ENCODE assay signal across 9 mouse cellular contexts in genomic region chr3:149117018-149117683, GRCm38 (mm10).
DNase-seq lines count a peak whose midpoint lies in the region; ATAC-seq and TF ChIP-seq lines count a peak whose summit lies in the region.
"Had no signal": no experiment of that assay in that cellular context is flagged by ENCODE, and none has a peak within 500 bp of the region (broad histone marks: within the 10 kb centered on the region; RNA-seq: fewer than 3 reads in every experiment).

No protein-coding gene starts in this region.

- no peak overlapping the region for H3K4me2 ChIP-seq in liver, embryonic 12.5 days
- no peak overlapping the region for H3K4me2 ChIP-seq in forebrain, embryonic 12.5 days
- H3K4me2 ChIP-seq: neural tube, embryonic 12.5 days had no signal

- 31% methylated on average over 6 of the region's 6 CpGs for WGBS in liver, adult 2 months
- WGBS in liver, embryonic 12.5 days (ENCODE audit: insufficient replicate concordance): 39% methylated on average over 6 of the region's 6 CpGs
- 79% methylated on average over 6 of the region's 6 CpGs for whole genome bisulfite sequencing in forebrain, embryonic 12.5 days

- H3K4me1 ChIP-seq in liver, adult 2 months (ENCODE audit: control insufficient read depth, insufficient read depth, low read length): no peaks in the 10 kb centered on the region
- H3K4me1 ChIP-seq in liver, embryonic 12.5 days: no peaks in the 10 kb centered on the region
- H3K4me1 ChIP-seq in forebrain, embryonic 12.5 days: no peaks in the 10 kb centered on the region
- H3K4me1 ChIP-seq: neural tube, embryonic 12.5 days had no signal

- peak; percentile 55 for DNase-seq in liver, adult 2 months (ENCODE audit: extremely low read depth, low read depth, low spot score)
- peak; percentile 97 for DNase-seq in heart, adult 11 months
- DNase-seq in kidney, adult 9 months: peak; percentile 79
- DNase-seq in skeletal muscle tissue, adult 2 months (ENCODE audit: low read depth, low spot score): peak; percentile 13
- DNase-seq in layer of hippocampus, postnatal 14 days (ENCODE audit: low spot score in 2 of 2): no peak
- DNase-seq in left cerebral cortex, postnatal 36 days (ENCODE audit: low spot score in 2 of 2): no peak

- no peak for TF ChIP-seq CTCF in liver, adult 2 months (IDR thresholded peaks at IDR 0.05; ENCODE audit: low read depth, low read length)

- H3K27ac ChIP-seq in liver, adult 2 months (replicated peaks; ENCODE audit: insufficient read depth, low read depth, low read length): no peak overlapping the region
- H3K27ac ChIP-seq in liver, embryonic 12.5 days: no peak overlapping the region
- no peak overlapping the region for H3K27ac ChIP-seq in forebrain, embryonic 12.5 days
- H3K27ac ChIP-seq: neural tube, embryonic 12.5 days had no signal

- H3K9me3 ChIP-seq in liver, embryonic 12.5 days (replicated peaks): no peaks in the 10 kb centered on the region
- no peaks in the 10 kb centered on the region for H3K9me3 ChIP-seq in forebrain, embryonic 12.5 days
- H3K9me3 ChIP-seq: neural tube, embryonic 12.5 days had no signal

- H3K36me3 ChIP-seq in liver, adult 2 months (ENCODE audit: control insufficient read depth, insufficient read depth, low read length): no peaks in the 10 kb centered on the region
- no peaks in the 10 kb centered on the region for H3K36me3 ChIP-seq in liver, embryonic 12.5 days
- no peaks in the 10 kb centered on the region for H3K36me3 ChIP-seq in forebrain, embryonic 12.5 days (replicated peaks)
- H3K36me3 ChIP-seq: neural tube, embryonic 12.5 days had no signal

- no peak overlapping the region for H3K9ac ChIP-seq in liver, adult 2 months (ENCODE audit: low read depth, low read length)
- H3K9ac ChIP-seq in liver, embryonic 12.5 days: no peak overlapping the region
- H3K9ac ChIP-seq in forebrain, embryonic 12.5 days: no peak overlapping the region
- H3K9ac ChIP-seq: neural tube, embryonic 12.5 days had no signal

- intact Hi-C loops in left cerebral cortex, postnatal 36 days (cut with DNase I): no loop called here

- H3K4me3 ChIP-seq in liver, adult 2 months (ENCODE audit: insufficient read depth, low read depth, low read length): no peak overlapping the region
- no peak overlapping the region for H3K4me3 ChIP-seq in liver, embryonic 12.5 days
- H3K4me3 ChIP-seq in forebrain, embryonic 12.5 days (replicated peaks): no peak overlapping the region
- H3K4me3 ChIP-seq: neural tube, embryonic 12.5 days had no signal

- no peak for ATAC-seq in liver, embryonic 12.5 days
- ATAC-seq in forebrain, embryonic 12.5 days (ENCODE audit: low FRiP score): no peak

- no peaks in the 10 kb centered on the region for H3K27me3 ChIP-seq in liver, adult 2 months (ENCODE audit: control insufficient read depth, insufficient read depth, low read length)
- H3K27me3 ChIP-seq in liver, embryonic 12.5 days (replicated peaks): no peaks in the 10 kb centered on the region
- H3K27me3 ChIP-seq in forebrain, embryonic 12.5 days: 0 out of 2 replicates have a peak, but pooled peaks cover 5% of the 10 kb centered on the region
- H3K27me3 ChIP-seq: neural tube, embryonic 12.5 days had no signal

- H3K79me2 ChIP-seq in liver, adult 2 months (ENCODE audit: control insufficient read depth, insufficient read depth, low read length): no peaks in the 10 kb centered on the region

- no peak for TF ChIP-seq POLR2A in liver, adult 2 months (IDR thresholded peaks at IDR 0.05; ENCODE audit: extremely low read depth, insufficient read depth, low read length)

Comparison
In these comparisons a context has a peak if more than half of its experiments do, and no peak if none do; other contexts are left out.
1. DNase-seq: peak in liver, adult 2 months (single experiment), heart, adult 11 months (single experiment), kidney, adult 9 months (single experiment) and skeletal muscle tissue, adult 2 months (single experiment); none in layer of hippocampus, postnatal 14 days (0 of 2) and left cerebral cortex, postnatal 36 days (0 of 2).